Mouse (Mus musculus) cerebellum, adult 11 months (tissue): ENCODE results near the gene Suco.

Source experiments
- DNase-seq: peaks from one replicate; pipeline ENCODE4 v3.0.0; 2022

The Suco gene

GRCm38 (mm10) chr1:161781594-161781993 is 94.9 kb downstream of the Suco start:
- no peak for DNase-seq

- no peak for DNase-seq
Measured at GRCm38 (mm10) chr1:161779057-161779456, 97.4 kb downstream of the Suco start.

GRCm38 (mm10) chr1:161775151-161775550 is 101.3 kb downstream of the Suco start:
- no peak for DNase-seq

- no peak for DNase-seq
Measured at GRCm38 (mm10) chr1:161771293-161771692, 105.2 kb downstream of the Suco start.

- no peak for DNase-seq
Measured at GRCm38 (mm10) chr1:161769329-161769728, 107.2 kb downstream of the Suco start.

- no peak for DNase-seq
Measured at GRCm38 (mm10) chr1:161767101-161767524, 109.4 kb downstream of the Suco start.

- no peak for DNase-seq
Measured at GRCm38 (mm10) chr1:161766656-161767055, 109.8 kb downstream of the Suco start.
